Mouse (Mus musculus) ovary, postnatal 36 days (tissue): ENCODE measurements at regions not wholly inside any gene's neighbourhood (a gene's known extent, or its start where the extent isn't known, plus 50 kb on each side); places are given as distances from the start of the nearest gene placed in this dataset.

Source experiments
- DNase-seq: peaks from one replicate; pipeline ENCODE4 v3.0.0; 2022; ENCODE audit warnings: low spot score, mixed read lengths

GRCm38 (mm10) chr1:127009699-127010098, 179.1 kb upstream of the Nckap5 start:
- no peak for DNase-seq

DNA sequence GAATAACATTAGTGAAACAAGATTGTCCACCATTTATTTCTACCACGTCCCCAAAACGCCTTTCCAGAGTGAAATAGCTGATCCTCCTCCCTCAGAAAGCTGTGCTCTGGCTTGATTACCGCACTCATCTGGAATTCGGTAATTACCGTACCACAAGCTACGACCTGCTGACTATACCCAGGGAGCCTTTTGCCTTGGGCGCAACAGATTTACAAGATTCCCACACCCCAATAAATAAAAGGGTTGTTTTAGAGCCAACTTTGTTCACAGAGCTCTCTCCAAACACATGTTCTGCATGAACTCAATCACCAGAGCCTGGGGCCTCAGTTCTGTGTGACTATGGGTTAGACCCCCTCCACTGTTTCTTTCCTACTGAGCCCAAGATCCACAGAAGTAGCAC, 171.1 kb upstream of the Nckap5 start:
- no peak for DNase-seq

DNA sequence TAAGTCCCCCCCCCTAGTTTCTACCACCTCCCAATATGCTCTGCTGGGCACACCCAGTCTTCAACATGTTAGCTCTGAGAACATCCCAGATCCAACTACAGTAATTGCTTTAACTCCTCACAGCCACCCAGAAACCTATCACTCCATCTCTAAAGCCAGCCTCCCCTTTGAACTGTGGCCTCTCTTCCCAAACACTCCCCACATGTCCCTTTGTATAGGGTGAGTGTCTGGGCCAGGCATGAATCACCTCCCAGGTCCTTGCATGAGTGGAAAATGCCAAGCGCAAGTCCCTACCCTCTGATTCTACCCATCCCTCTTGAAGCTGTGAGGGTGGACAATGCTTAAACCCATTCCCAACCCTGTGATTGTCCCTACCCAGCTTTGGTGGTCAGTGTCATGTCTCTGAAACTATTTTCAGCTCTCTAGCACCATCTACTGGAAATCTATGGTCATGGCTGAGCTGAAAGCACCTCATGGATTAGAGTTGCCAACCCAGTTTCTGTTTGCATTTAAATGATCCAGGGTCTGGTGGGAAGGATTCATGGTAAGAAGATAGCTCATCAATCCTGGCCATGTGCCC, 162.6 kb upstream of the Nckap5 start:
- no peak for DNase-seq

DNA sequence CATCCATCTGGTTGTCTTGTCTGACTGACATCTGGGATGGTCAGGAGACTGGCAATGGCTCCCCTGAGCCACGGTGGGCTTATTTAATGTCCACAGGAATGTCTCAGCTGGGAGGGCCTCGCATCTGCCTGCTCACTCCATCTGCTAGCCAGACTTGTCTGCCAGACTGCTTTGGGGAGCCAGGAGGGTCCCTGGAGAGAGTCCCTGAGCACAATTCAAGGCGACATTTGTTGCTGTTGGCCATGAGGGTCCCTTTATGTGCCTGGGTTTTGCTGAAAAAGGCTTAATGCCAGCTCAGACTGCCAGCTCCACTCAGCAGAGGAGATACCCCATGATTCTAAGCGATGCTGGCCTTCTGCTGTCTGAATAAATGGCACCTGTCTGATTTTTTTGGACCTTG, 161.8 kb upstream of the Nckap5 start:
- no peak for DNase-seq

GRCm38 (mm10) chr1:126982805-126983204, 152.2 kb upstream of the Nckap5 start:
- no peak for DNase-seq

- DNase-seq = no peak
These were observed 149.7 kb upstream of the Nckap5 start for GRCm38 (mm10) chr1:126980311-126980710.

GRCm38 (mm10) chr1:126973871-126974270, 143.3 kb upstream of the Nckap5 start:
- no peak for DNase-seq

DNA sequence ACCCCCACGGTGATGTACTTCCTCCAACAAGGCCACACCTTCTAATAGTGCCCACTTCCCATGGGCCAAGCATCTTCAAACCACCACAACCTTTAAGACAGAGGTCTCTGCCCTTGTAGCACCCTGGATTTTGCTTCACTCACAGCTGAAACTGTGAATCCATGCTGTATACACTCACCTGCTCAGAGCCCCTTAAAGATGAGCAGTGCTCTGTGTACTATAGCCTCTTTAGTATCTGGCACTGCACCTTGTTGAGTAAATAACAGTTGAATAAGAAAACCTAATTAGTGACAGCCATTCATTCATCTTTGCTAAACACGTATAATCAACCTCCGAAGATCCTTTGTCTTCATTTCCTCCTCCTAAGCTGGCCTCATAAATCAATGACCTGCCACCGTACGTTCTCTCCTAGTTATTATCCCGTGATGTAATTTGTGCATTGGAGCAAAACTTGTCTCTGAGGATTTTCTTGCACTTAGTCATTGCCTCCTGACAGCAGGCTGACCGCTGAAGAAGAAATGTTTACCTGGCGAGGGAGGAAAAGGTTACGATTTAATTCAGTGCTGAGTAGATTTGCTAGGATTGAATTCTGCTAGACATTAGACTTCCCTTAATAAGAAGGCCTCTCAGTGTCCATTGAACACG, 141.3 kb upstream of the Nckap5 start:
- DNase-seq = no peak

GRCm38 (mm10) chr1:126971118-126971517, 140.5 kb upstream of the Nckap5 start:
- no peak for DNase-seq

GRCm38 (mm10) chr1:126966394-126966793, 135.8 kb upstream of the Nckap5 start:
- DNase-seq = no peak

GRCm38 (mm10) chr1:126955839-126956720, 125.5 kb upstream of the Nckap5 start:
- DNase-seq = no peak

GRCm38 (mm10) chr1:126947860-126948259, 117.3 kb upstream of the Nckap5 start:
- no peak for DNase-seq

- no peak for DNase-seq
These were observed 102.1 kb upstream of the Nckap5 start for GRCm38 (mm10) chr1:126932658-126933057.

GRCm38 (mm10) chr1:126931754-126932153, 101.2 kb upstream of the Nckap5 start:
- peak; percentile 77 for DNase-seq

DNA sequence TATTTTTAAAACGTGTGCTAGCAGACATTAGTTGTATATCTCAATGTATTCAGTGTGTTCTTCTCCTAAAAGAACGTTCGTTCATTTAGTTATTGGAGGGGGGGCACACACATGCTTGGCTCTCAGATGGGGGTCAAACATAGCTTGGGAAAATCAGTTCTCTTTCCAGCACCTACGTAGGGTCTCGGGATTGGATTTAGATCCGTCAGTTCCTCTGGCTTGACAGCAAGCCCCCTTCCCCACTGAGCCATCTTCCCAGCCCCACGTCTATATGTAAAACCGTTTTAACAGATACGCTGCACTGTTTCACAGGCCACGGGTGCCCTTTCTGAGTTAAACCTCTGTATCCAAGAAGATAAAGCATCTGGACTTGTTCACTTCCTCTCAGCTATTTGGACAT, 100.5 kb upstream of the Nckap5 start:
- no peak for DNase-seq

DNA sequence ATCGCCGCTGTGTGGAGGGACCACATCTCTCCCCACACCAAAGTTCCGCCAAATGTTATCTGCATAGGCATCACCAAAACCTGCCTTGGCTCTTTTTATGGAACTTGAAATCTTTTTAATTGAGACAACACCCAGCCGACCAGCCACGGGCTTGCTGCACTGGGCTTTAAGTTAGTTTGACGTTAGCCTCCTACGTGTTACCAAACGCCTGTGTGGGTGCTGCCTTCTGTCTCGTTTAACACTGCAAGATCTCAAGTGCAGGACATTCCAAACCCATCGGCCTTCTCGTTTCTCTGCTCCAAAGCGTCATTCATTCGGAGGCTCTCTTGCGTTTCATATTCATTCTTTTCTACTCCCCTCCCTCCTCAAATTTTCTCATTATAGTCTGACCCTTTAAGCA, 100.0 kb upstream of the Nckap5 start:
- no peak for DNase-seq

DNA sequence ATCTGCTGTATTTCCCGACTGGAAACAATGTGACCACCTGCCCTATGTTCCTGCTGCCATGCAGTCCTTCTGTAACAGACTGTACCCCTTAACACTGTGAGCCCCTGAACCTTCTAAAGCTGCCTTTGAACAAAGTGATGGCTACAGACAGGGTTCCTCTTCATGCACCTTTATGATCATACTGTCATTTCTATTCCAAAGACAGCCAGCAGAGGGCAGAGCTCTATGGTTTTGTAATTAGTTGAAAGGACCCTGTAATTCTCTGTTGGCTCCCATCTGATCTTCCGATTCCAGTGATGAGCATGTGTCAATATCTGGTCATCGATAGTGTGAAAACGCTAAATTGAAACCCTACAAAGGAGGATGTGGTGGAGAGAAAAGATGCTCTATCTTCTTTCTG, 99.1 kb upstream of the Nckap5 start:
- DNase-seq = no peak

DNA sequence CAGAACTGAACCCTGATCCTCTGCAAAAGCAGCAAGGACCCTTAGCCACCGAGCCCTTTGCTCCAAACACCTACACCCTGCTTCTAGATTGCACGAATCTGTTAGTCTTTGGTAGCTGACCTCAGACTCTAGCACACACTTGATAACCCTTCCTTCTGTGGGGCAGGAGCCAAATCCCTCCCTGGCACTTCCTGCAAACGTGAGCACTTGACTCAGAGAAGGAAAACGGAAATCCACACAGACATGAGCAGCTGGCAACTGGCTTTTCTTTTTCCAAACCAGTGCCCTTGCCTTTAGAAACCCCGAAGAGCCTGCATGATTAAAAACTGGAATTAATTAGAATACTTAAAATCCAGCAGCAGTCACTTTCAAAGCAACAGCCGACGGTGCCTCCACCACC, 97.6 kb upstream of the Nckap5 start:
- DNase-seq = no peak

- DNase-seq = peak; percentile 74
These were observed 94.8 kb upstream of the Nckap5 start for GRCm38 (mm10) chr1:126925150-126926035.

DNA sequence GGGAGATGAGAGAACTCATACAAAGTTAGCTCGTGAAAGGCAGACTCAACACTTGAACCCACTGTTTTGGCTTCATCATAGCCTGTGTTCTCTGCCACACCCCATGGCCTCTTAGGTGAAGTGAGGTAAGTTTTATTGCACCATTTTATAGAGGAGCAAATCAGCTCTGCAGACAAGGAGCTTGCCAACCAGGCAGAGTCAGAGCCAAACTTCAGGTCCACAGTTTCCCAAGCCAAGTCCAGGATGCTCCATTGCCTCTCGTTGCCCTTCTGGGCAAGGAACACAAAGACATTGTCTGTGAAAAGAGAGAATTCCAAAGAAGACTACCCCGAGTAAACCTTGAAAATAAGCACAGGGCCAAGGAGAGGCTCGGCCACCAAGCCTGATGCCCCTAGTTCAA, 93.4 kb upstream of the Nckap5 start:
- no peak for DNase-seq

GRCm38 (mm10) chr1:126922231-126922630, 91.6 kb upstream of the Nckap5 start:
- peak; percentile 36 for DNase-seq

GRCm38 (mm10) chr1:126918876-126919275, 88.3 kb upstream of the Nckap5 start:
- DNase-seq = no peak
